ENCODE assay signal across 43 mouse cellular contexts in the genomic region with DNA sequence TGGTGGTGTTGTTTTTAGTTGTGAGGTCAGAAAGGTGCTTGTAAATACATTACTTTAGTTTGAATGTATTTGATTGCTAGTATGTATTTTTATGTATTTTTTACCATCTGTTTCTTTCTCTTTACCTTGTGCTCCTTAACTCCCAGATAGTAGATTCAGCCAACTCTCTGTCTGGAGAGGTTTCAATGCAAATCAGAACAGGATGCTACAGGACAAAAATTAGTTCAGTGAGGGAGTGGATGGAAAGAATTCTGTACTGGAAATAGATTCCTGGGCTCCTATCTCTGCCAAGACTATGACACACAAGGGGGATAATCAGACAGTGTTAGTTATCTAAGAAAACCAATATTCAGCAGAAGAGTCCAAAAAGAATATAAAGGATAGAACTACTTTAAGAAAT. TPM values are rescaled to one million over a fixed set of nuclear protein-coding genes. Genes with fewer than 3 reads are reported as not detected.
"Had no signal": no experiment of that assay in that cellular context is flagged by ENCODE, and none has a peak within 500 bp of the region (broad histone marks: within the 10 kb centered on the region; RNA-seq: fewer than 3 reads in every experiment).

No protein-coding gene starts in this region.

- H3K4me1 ChIP-seq: heart, embryonic 12.5 days; heart, embryonic 13.5 days; heart, embryonic 15.5 days; hindbrain, embryonic 10.5 days; hindbrain, embryonic 12.5 days; hindbrain, embryonic 13.5 days; hindbrain, embryonic 15.5 days; intestine, embryonic 15.5 days; kidney, embryonic 15.5 days had no signal

- H3K4me3 ChIP-seq: heart, embryonic 12.5 days; heart, embryonic 13.5 days; heart, embryonic 15.5 days; hindbrain, embryonic 10.5 days; hindbrain, embryonic 12.5 days; hindbrain, embryonic 13.5 days; hindbrain, embryonic 15.5 days; intestine, embryonic 15.5 days; kidney, embryonic 15.5 days; layer of hippocampus, adult 2 months; left cerebral cortex, adult 2 months had no signal

- H3K4me2 ChIP-seq: heart, embryonic 11.5 days; heart, embryonic 12.5 days; heart, embryonic 13.5 days; heart, embryonic 15.5 days; hindbrain, embryonic 12.5 days; hindbrain, embryonic 13.5 days; hindbrain, embryonic 14.5 days; hindbrain, embryonic 15.5 days; intestine, embryonic 15.5 days; kidney, embryonic 15.5 days had no signal

- H3K27me3 ChIP-seq: heart, embryonic 12.5 days; heart, embryonic 13.5 days; heart, embryonic 15.5 days; hindbrain, embryonic 12.5 days; hindbrain, embryonic 13.5 days; hindbrain, embryonic 15.5 days; intestine, embryonic 15.5 days; kidney, embryonic 15.5 days had no signal

- H3K27ac ChIP-seq: heart, embryonic 13.5 days; heart, embryonic 15.5 days; hindbrain, embryonic 10.5 days; hindbrain, embryonic 12.5 days; hindbrain, embryonic 13.5 days; hindbrain, embryonic 14.5 days; hindbrain, embryonic 15.5 days; hindbrain, postnatal 0 days; intestine, embryonic 15.5 days; kidney, embryonic 15.5 days; kidney, postnatal 0 days; layer of hippocampus, adult 2 months; left cerebral cortex, adult 2 months had no signal

- H3K9ac ChIP-seq: heart, embryonic 12.5 days; heart, embryonic 13.5 days; heart, embryonic 15.5 days; hindbrain, embryonic 12.5 days; hindbrain, embryonic 13.5 days; hindbrain, embryonic 14.5 days; hindbrain, embryonic 15.5 days; intestine, embryonic 15.5 days; kidney, embryonic 15.5 days had no signal

- ATAC-seq: hindbrain, embryonic 16.5 days; hindbrain, postnatal 0 days; inflammation-experienced regulatory T-cells, adult 6 months; intestine, embryonic 15.5 days; intestine, embryonic 16.5 days; intestine, postnatal 0 days had no signal

- DNase-seq: heart, postnatal 10 days; heart, postnatal 14 days; heart, postnatal 36 days; heart, postnatal 4 days; kidney, adult 11 months; kidney, adult 18-20 months; kidney, adult 2 months; kidney, adult 8-10 months; kidney, adult 9 months; kidney, postnatal 10 days; kidney, postnatal 14 days; kidney, postnatal 25 days; kidney, postnatal 36 days; kidney, postnatal 4 days; layer of hippocampus, adult 9-11 months; layer of hippocampus, postnatal 36 days had no signal

RNA-seq across cellular contexts. Expression of a gene that starts 25.6 kb away (rescaled TPM):
- polyA plus RNA-seq: heart, embryonic 11.5 days; heart, embryonic 12.5 days; heart, embryonic 13.5 days; heart, embryonic 14.5 days; heart, embryonic 15.5 days; heart, embryonic 16.5 days; heart, postnatal 0 days; hindbrain, embryonic 10.5 days; hindbrain, embryonic 11.5 days; hindbrain, embryonic 12.5 days; hindbrain, embryonic 13.5 days; hindbrain, embryonic 14.5 days; hindbrain, embryonic 15.5 days; hindbrain, embryonic 16.5 days; hindbrain, postnatal 0 days; intestine, embryonic 14.5 days; intestine, embryonic 15.5 days; intestine, embryonic 16.5 days; intestine, postnatal 0 days; kidney, adult 2 months; kidney, embryonic 14.5 days; kidney, embryonic 15.5 days; kidney, embryonic 16.5 days; kidney, postnatal 0 days; large intestine, adult 2 months had no signal
